Mouse (Mus musculus): ENCODE measurements at regions not wholly inside any gene's neighbourhood (a gene's known extent, or its start where the extent isn't known, plus 50 kb on each side); places are given as distances from the start of the nearest gene placed in this dataset.
"Not testable (repeated sequence)": the region's sequence is repeated elsewhere in the genome, so short reads cannot be mapped to it uniquely, and the experiment has no call there.

DNA sequence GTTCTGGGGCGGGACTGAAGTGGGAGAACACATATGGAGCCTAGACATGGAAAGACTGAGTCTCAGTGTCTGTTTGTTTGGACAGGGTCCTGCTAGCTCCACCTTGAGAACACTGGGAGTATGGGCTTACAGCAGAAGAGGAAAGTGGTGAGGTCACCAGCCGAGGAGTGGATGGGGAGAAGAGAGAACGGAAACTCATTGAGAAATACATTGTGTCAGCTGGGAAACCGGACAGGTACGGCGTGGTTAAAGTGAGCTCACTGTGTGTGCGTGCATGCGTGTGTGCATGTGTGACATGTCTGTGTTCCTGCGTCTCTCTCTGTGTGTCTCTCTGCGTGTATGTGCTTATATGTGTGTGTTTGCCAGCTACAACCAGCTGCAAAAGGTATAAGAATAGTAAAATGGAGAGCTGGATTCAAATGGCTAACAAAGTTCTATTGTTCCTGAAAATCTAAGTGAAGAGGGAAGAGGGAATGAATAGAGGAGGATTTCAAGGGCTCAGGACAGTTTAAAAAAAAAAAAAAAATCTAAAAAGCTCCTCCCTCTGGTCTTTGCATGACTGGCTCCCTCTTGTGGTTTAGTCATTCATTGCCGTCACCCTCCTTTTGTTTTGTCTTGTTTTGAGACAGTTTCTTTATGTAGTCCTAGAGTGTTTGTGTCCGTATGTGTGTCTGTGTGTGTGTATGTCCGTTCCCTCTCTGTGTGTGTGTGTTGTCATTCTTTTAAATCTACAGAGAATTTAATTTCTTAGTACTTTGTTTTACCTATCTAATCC lies 52.0 kb upstream of the Ak4 start:
- Histone ChIP-seq H3K36me3 (ENCODE audit: control insufficient read depth, insufficient read depth, low read length, poor library complexity, severe bottlenecking) (no peaks in the 10 kb centered on the region), H3K27me3 (ENCODE audit: control insufficient read depth, insufficient read depth, low read length, poor library complexity, severe bottlenecking) (no peaks in the 10 kb centered on the region)
- peak; percentile 85 for DNase-seq (ENCODE audit: low read depth, low spot score)

GRCm38 (mm10) chr4:101365299-101365698 lies 53.8 kb upstream of the Ak4 start:
- no peak for DNase-seq (ENCODE audit: low read depth, low spot score)
- no peaks in the 10 kb centered on the region for H3K36me3 ChIP-seq (ENCODE audit: control insufficient read depth, insufficient read depth, low read length, poor library complexity, severe bottlenecking)
- H3K27me3 ChIP-seq (ENCODE audit: control insufficient read depth, insufficient read depth, low read length, poor library complexity, severe bottlenecking): no peaks in the 10 kb centered on the region

DNA sequence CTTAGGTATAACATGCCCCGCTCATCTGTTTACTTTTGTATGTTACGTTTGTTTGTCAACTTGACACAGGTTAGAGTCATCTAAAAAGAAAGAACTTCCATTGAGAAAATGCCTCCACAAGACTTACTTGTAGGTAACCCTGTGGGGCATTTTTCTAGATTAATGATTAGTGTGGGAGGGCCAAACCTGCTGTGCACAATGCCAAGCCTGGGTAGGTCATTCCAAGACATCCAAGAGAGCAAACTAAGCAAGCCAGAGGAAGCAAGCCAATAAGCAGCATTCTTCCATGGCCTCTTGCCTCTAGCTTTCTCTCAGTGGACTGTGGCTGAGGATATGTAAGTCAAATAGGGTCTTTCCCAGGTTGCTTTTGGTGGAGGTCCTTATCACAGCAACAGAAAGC lies 54.4 kb upstream of the Ak4 start:
- Histone ChIP-seq H3K36me3 (ENCODE audit: control insufficient read depth, insufficient read depth, low read length, poor library complexity, severe bottlenecking) (no peaks in the 10 kb centered on the region), H3K27me3 (ENCODE audit: control insufficient read depth, insufficient read depth, low read length, poor library complexity, severe bottlenecking) (no peaks in the 10 kb centered on the region)
- no peak for DNase-seq (ENCODE audit: low read depth, low spot score)

GRCm38 (mm10) chr4:101363231-101363630 lies 55.8 kb upstream of the Ak4 start:
- not testable (repeated sequence) for H3K36me3 ChIP-seq (ENCODE audit: control insufficient read depth, insufficient read depth, low read length, poor library complexity, severe bottlenecking); H3K27me3 ChIP-seq (ENCODE audit: control insufficient read depth, insufficient read depth, low read length, poor library complexity, severe bottlenecking); DNase-seq (ENCODE audit: low read depth, low spot score)

GRCm38 (mm10) chr4:101361779-101362178 lies 57.3 kb upstream of the Ak4 start:
- DNase-seq (ENCODE audit: low read depth, low spot score): peak; percentile 44
- H3K36me3 ChIP-seq (ENCODE audit: control insufficient read depth, insufficient read depth, low read length, poor library complexity, severe bottlenecking): no peaks in the 10 kb centered on the region
- no peaks in the 10 kb centered on the region for H3K27me3 ChIP-seq (ENCODE audit: control insufficient read depth, insufficient read depth, low read length, poor library complexity, severe bottlenecking)

- no peak for DNase-seq (ENCODE audit: low read depth, low spot score)
- Histone ChIP-seq H3K36me3 (ENCODE audit: control insufficient read depth, insufficient read depth, low read length, poor library complexity, severe bottlenecking) (no peaks in the 10 kb centered on the region), H3K27me3 (ENCODE audit: control insufficient read depth, insufficient read depth, low read length, poor library complexity, severe bottlenecking) (no peaks in the 10 kb centered on the region)
Measured at GRCm38 (mm10) chr4:101360296-101360695, 58.8 kb upstream of the Ak4 start.

DNA sequence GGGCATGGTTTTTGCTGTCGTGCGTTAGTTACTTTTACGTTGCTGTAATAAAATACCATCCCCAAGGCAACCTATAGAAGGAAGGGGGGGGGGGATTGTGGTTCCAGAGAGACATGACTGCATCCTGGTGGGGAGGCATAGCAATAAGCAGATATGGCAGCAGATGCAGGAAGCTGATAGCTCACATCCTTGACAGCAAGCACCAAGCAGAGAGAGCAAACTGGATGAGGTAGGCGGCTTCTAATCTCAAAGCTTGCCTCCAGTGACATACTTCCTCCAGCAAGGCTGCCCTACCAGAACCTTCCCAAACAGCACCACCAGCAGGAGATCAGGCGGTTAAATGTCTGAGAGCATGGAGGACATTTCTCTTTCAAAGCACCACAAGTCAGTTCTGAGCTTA lies 60.0 kb upstream of the Ak4 start:
- no peak for DNase-seq (ENCODE audit: low read depth, low spot score)
- no peaks in the 10 kb centered on the region for H3K36me3 ChIP-seq (ENCODE audit: control insufficient read depth, insufficient read depth, low read length, poor library complexity, severe bottlenecking)
- H3K27me3 ChIP-seq (ENCODE audit: control insufficient read depth, insufficient read depth, low read length, poor library complexity, severe bottlenecking): no peaks in the 10 kb centered on the region

GRCm38 (mm10) chr4:101358525-101358924 lies 60.6 kb upstream of the Ak4 start:
- Histone ChIP-seq H3K27me3 (ENCODE audit: control insufficient read depth, insufficient read depth, low read length, poor library complexity, severe bottlenecking) (no peaks in the 10 kb centered on the region), H3K36me3 (ENCODE audit: control insufficient read depth, insufficient read depth, low read length, poor library complexity, severe bottlenecking) (no peaks in the 10 kb centered on the region)
- no peak for DNase-seq (ENCODE audit: low read depth, low spot score)

- Histone ChIP-seq H3K36me3 (ENCODE audit: control insufficient read depth, insufficient read depth, low read length, poor library complexity, severe bottlenecking) (no peaks in the 10 kb centered on the region), H3K27me3 (ENCODE audit: control insufficient read depth, insufficient read depth, low read length, poor library complexity, severe bottlenecking) (no peaks in the 10 kb centered on the region)
- DNase-seq (ENCODE audit: low read depth, low spot score): no peak
Measured at GRCm38 (mm10) chr4:101357923-101358322, 61.2 kb upstream of the Ak4 start.

DNA sequence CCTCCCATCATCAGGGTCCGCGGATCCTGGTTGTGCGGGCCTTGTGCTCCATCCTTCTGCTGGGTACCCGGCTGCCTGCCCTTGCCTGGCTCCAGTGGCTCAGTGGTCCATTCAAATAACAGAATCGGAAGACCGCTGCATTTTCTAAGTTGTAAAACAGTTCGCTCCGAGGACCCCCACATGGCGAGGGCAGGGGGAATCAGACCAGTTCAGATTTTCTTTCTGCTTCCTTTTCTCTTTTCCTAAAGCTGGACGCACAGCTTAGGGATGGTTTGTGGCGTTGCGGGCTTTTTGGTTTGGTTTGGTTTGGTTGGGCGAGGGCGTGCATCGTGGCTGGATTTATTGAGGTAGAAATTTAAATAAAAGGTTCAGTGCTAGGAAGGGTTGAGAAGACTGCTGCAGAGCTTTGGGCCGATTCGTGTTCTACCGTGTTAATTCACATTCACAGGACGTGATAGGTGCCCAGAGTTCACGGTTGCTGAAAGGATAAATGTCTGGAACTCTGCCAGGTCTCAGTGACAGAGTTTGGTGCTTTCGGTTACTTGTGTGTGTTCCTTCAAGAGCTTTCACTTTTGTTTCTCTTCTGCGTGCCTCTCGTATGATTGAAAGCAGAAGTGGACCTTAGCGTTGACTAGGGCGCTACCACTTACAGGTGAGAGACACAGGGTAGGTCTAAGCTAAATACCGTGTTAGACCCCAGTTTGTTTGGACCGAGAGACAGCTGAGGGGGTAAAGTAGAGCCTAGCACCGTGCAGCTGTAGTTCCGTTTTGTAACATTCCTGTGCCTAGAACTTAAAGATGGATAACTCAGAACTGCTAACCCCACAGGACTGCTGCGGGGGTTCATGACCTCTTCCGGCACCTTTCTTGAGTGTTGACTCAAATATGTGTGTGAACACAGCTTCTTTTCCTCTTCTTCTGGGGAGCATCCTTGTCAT lies 61.9 kb upstream of the Ak4 start:
- peak; percentile 92 for DNase-seq (ENCODE audit: low read depth, low spot score)
- Histone ChIP-seq H3K27me3 (ENCODE audit: control insufficient read depth, insufficient read depth, low read length, poor library complexity, severe bottlenecking) (no peaks in the 10 kb centered on the region), H3K36me3 (ENCODE audit: control insufficient read depth, insufficient read depth, low read length, poor library complexity, severe bottlenecking) (no peaks in the 10 kb centered on the region)

DNA sequence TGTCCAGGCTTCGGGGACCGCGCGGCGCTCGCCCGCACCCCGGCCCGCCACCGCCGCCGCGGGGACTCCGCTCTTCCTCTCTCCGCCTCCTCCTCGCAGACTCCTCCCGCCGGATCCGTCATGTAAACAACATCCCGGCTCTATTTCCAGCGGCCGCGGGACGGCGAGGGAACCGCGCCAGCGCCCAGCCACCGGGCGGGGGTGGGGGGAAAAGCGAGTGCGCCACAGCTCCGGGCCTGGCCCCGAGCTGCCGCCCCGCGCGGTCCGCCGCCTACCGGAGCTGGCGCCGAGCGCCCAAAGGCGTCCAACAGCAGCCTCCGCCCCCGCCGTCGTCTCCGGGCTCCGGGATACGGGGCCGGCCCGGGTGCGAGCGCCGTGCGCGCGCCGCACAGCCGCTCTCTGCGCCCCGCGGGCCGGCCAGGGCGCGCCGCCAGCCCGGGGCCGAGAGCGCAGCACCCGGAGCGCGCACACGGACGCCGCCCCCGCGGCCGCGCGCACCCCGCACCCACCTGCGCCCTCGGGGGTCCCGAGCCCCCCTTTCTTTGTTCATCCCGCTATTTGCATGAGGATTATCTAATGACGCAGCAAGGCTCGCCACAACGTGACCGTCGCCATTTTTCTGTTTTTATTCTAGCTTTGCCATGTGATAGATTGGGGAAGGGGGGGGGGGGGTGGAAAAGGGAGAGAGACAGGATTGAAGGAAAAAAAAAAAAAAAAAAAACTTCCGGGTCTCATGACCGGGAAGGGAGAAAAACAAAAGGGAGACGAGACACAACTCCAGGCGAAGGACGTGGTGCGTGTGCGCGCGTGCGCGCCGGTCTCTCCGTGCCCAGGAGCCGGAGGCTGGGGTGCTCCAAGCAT lies 62.8 kb upstream of the Ak4 start:
- DNase-seq (ENCODE audit: low read depth, low spot score): peak; percentile 74

GRCm38 (mm10) chr4:101355431-101356092 lies 63.5 kb upstream of the Ak4 start:
- peak; percentile 28 for DNase-seq (ENCODE audit: low read depth, low spot score)
- H3K27me3 ChIP-seq (ENCODE audit: control insufficient read depth, insufficient read depth, low read length, poor library complexity, severe bottlenecking): no peaks in the 10 kb centered on the region
- H3K36me3 ChIP-seq (ENCODE audit: control insufficient read depth, insufficient read depth, low read length, poor library complexity, severe bottlenecking): no peaks in the 10 kb centered on the region

More for the DNA sequence above, 62.8 kb upstream of the Ak4 start:
- H3K36me3 ChIP-seq (ENCODE audit: control insufficient read depth, insufficient read depth, low read length, poor library complexity, severe bottlenecking): no peaks in the 10 kb centered on the region
- H3K27me3 ChIP-seq (ENCODE audit: control insufficient read depth, insufficient read depth, low read length, poor library complexity, severe bottlenecking): no peaks in the 10 kb centered on the region

DNA sequence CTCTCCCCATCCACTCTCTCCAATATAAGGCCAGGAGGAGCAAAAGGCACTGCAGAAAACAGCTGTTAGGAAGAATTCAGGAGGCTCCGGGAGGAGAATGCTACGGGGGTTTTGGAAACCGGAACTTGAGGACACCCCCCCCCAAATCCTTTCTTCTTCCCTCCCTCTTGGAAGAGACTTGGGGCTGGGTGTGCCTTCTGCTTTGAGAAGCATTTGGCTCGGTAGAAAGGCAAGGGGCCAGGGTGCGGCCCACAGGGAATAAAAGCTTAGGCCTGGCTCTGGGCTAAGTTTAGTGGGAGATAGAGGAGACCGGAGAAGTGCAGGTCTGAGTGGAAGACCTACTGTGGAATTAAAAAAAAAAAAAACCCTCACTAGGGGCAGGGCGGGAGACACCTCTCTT lies 64.1 kb upstream of the Ak4 start:
- Histone ChIP-seq H3K27me3 (ENCODE audit: control insufficient read depth, insufficient read depth, low read length, poor library complexity, severe bottlenecking) (no peaks in the 10 kb centered on the region), H3K36me3 (ENCODE audit: control insufficient read depth, insufficient read depth, low read length, poor library complexity, severe bottlenecking) (no peaks in the 10 kb centered on the region)
- no peak for DNase-seq (ENCODE audit: low read depth, low spot score)

All from splenic B cell, adult 2 months (primary cell).